Mouse (Mus musculus): ENCODE results near the gene Ccdc144b.

Ccdc144b gene

DNA sequence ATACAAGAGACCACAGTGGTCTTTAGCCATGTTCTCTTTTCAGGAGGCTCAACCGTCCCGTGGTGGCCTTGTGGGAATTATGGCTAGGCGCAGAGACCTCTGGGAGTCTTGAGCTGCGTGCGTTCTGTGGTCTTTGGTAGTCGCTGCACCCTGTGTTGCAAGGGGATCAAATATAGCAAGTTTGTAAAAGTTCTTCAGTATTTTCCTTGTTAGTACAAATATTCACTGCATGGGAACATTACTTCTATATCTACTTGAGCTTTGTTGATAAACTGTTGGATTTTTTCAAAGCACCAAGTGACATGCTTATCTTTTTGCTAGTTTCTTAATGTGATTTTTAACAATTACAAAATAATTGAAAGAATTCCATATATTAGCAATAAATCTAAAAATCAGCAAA is at the start of gene Ccdc144b:
Gene Ccdc144b, minus strand, starts transcription at position 101 of the 400 bp plus-strand sequence.
- in situ Hi-C loops (cut with MboI): no loop called here

DNA sequence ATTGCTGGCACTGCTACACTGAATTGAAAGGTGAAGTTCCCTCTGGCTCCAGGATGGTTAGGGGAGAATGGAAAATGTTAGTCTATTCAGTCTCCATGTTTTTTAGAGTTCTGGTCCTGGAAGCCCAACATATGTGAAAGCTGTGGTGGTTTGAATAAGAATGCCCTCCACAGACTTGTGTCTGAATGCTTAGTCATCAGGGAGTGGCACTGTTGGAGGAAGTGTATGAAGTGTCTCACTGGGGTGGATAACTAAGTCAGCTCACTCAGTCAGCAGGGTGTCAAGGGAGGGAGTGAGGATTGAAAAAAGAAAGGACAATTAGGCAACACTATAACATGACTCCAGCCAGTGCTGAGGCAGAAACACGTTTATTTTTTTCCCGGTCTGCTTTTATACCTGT is 42.0 kb upstream of the Ccdc144b start:
- in situ Hi-C loops (cut with MboI): no loop called here

DNA sequence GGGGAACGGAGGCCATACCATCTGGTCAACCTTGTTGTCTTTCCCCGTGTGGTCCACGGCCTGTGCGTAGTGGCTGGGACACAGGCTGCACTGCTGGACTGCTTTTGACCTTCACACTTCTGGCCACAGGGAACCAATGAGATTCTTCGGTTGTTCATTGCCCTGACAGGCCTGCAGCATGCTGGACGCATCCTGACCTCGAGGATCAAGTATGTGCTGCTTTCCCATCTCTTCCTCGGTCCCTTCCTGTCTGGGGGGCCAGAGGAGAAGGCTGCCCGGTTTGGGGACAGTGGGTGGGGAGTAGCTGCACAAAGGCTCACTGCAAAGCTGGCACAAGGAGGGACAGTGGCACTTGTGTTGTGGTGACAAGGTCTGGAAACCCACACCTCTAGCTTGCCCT is 34.2 kb upstream of the Ccdc144b start:
- in situ Hi-C loops (cut with MboI): no loop called here

DNA sequence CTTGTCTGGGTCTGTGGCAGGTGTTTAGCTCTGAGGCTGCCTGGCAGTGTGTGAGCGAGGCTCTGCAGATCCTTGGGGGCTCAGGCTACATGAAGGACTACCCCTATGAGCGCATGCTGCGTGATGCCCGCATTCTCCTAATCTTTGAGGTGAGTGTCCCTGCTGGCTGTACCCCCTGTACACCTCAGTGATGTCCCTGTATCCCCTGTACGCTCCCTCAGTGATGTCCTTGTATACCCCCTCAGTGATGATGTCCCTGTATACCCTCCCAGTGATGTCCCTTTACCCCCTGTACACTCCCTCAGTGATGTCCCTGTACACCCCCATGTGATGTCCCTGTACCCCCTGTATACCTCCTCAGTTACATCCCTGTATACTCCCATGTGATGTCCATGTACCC is 32.0 kb upstream of the Ccdc144b start:
- in situ Hi-C loops (cut with MboI): no loop called here

DNA sequence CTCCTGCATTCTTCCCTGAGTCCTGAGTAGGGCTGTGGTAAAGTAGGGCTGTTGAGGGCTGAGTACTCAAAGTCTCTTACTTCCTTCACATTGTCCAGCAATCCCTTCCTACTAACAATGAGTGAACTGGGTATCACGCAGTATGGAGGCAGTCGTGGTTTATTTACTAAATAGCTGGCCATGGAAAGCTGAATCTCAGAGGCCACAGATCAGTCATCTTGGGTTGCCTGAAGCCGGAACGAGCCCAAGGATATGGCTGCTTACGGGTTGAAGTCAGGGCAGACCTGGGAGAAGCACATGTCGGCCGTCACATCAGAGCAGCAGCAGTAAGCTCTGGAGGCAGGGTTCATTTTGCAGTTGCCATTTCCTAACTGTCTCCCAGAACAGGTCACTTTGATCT is 30.0 kb upstream of the Ccdc144b start:
- in situ Hi-C loops (cut with MboI): no loop called here

DNA sequence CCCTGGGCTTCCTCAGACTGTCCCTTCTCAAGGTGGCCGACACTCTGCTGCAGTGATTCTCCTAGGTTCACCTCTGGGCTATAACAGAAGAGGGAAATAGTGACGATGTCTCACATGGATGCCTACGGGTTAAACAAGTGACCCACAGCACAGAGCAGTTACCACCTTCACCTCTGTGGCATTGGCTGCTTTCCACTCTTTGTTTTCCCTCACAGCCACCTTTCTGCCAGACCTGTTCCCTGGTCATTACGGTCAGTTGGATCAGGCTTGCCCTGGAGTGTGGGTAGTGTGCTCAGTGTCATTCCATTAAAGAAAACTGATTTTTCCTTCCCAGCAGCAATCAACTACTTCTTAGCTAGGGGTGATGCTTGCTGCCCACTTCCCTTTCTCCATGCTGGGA is 29.5 kb upstream of the Ccdc144b start:
- in situ Hi-C loops (cut with MboI): no loop called here

DNA sequence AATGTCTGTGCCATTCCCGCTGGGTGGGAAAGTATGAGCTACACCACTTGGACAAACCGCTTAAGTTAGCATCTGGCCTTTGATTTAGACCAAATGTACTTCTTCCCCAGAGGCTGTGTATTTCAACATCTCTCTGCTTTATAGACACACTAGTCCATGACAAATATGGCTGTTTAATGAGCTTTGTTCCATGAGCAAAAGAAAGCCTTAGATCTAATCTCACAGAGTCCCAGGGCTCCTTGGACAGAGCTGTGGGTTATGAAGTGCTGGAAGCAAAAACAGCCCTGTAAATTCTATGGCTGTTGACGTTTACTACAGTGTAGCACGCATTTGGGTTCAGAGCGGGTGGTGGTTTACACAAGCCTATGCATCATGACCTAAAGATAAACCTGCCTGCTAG is 27.4 kb upstream of the Ccdc144b start:
- in situ Hi-C loops (cut with MboI): no loop called here

DNA sequence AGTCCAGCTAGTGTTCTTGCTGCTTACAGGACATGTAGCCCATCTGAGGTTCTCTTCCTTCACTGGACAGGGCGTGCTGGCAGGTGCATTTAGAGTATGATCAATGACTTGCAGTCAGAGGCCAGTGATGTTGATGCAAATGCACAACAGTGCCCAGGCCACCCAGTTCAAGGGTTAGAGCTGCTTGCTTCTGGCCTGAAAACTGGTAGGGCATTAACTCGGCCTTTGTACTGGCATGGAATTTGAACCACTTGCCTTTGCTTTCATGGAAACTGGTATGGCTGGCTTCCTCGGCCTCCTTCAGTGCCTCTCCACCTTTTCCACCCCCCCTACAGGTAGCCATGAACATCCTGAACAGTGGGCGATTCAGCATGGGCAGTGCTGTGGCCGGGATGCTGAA is 26.5 kb upstream of the Ccdc144b start:
- in situ Hi-C loops (cut with MboI): no loop called here

DNA sequence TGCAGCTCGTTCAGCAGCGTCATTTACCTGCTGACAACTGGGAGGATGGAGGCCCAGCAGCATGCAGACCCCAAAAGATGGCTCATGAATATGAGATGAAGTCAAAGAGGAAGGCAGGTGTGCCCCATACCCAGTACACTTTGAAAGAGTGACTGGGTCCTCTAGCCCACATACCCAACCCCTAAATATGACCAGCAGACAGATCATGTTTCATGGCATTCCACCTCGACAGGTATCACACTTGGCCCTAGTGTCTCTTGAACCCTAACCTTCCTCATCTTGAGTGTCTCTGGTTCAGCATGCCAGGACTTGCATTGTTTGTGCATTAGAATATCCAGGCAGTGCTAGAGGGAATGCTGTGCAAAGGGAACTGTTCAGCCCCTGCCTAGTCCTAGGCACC is 24.0 kb upstream of the Ccdc144b start:
- in situ Hi-C loops (cut with MboI): no loop called here

DNA sequence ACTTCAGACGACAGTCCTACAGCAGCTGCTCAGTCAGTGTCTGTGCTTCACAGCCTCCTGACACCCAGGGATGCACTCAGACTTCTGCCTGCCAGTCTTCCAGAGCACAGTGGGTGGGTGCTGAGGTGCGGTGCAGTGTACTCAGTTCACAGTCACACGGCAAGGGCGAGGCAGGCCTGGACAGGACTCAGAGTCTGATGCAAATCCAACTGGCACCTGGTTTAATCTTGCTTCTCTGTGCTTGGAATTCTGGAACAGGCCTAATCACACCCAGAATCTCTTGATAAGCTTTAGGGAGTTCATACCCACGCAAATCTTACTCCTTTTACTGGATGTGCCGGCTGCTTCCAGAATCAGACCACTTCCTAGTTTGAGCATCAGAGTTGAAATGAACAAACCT is 22.1 kb upstream of the Ccdc144b start:
- in situ Hi-C loops (cut with MboI): no loop called here

DNA sequence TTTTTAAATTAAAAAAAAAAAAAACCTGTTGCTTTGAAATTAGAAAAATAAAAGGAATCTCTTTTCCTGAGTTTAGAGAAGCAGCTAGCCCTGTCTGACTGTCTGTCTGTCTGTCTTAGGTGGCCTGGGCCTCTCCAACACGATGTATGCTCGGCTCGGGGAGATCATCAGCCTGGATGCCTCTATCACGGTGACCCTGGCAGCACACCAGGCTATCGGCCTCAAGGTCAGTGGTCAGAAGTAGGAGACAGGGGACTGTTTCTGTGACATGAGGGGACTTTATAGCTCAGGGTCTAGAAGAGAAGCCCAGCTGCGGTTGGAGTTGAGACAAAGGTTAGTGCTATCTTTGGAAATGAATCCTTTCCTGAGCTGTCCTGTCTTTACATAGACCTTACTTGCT is 20.9 kb upstream of the Ccdc144b start:
- in situ Hi-C loops (cut with MboI): no loop called here

DNA sequence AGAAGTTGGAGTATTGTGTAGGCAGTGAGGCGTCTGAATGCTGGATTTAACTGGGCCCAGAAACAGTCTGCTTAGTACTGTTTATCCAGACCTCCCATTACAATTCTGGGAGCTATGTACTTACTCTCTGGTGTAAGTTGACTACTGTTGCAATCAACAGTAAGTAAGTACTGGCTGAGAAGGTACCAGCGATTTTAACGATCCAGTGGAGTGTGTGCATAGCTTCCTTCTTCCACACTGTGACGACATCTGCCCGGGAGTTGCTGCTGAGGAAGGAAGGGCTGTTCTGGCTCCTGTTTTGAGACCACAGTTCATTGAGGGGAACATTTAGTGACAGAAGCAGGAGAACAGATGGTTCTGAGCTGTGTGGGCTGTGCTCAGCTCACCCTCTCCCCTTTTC is 17.7 kb upstream of the Ccdc144b start:
- in situ Hi-C loops (cut with MboI): no loop called here

DNA sequence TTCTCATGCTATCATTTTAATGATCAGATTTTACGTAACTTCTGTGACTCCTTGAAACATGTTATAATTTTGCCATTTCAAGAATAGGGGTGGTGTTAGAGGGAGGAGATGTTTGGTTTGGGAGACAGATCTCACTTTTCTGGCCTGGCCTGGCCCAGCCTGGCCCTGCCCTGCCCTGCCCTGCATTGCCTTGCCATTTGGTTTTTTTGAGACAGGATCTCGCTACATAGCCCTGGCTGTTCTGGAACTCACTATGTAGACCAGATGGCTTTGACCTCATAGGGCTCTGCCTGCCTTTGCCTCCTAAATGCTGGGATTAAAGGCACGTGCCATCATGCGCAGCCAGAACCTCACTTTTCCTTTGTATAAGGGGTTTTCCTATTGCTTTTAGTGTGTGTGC is 17.1 kb upstream of the Ccdc144b start:
- in situ Hi-C loops (cut with MboI): no loop called here

DNA sequence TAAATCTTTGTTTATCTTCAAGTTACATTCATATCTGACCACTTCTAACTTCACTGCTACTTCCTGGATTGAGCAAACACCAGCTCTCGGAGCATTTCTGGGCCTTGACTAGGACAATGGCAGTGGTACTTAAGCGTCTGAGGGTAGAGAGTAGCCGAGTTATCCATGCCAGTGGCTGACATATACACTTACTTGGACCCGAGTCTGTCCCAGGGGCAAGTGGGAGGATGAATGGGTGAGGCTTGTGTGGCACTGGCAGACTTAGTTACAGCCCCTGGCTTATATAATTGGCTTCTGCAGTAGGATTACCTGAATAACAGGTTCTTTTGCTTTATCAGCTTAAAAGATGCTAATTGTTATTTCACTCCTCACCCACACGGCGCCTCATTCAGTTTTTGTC is 14.4 kb upstream of the Ccdc144b start:
- in situ Hi-C loops (cut with MboI): no loop called here

DNA sequence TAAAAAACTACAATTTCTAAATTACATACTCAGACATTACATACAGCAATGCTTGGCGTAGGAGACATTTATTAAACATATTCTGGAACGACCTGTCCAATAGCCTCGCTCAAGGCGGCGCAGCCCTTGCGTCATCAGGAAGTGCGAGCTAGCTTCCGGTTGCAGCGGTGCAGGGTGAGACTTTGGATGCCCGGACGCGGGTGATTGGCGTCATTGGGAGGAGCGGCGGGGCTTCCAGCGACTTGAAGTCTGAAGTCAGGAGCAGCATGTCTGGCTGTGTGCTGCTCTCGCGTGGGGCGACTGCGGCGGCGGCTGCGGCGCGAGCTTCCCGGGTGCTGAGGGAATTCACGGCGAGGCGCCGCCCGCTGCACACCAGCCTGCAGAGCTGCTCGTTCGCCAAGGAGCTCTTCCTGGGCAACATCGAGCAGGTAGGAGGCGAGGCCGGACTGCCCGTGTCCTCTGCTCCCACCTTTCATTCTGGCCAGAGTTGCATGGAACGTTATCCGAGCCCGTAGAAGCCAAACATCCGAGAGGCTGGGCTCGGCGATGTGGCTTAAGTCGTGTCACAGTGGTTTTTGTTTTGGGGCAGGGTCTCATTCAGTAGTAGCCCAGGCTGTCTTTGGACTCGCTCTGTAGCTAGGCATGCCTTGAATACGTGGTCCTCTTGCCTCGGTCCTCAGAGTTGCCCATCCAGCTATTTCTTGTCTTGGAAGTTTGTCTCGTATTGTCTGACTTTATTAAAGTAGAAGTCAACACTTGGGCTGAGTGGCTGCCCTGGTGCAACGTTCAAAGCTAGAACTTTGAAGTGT is 12.7 kb upstream of the Ccdc144b start, which contains the start of gene Acad9:
Gene Acad9, plus strand, starts transcription at position 137 of the 809 bp plus-strand sequence.
- in situ Hi-C loops (cut with MboI): no loop called here

DNA sequence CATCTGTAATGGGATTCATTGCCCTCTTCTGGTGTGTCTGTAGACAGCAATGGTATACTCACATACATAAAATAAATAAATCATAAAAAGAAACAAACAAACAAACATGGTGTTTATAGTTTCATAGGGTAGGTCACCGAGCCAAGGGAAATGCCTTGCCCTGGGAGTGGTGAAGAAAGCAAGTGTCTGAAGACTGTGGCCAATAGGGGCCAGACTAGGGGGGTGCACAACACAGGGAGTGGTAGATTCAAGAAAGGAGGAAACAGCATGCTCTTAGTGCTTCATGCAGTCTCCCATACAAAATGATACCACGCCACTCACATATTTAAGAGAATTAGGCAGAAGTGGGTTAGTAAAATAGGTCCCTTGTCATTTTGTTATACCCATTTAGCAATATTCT is 11.8 kb upstream of the Ccdc144b start:
- in situ Hi-C loops (cut with MboI): no loop called here

DNA sequence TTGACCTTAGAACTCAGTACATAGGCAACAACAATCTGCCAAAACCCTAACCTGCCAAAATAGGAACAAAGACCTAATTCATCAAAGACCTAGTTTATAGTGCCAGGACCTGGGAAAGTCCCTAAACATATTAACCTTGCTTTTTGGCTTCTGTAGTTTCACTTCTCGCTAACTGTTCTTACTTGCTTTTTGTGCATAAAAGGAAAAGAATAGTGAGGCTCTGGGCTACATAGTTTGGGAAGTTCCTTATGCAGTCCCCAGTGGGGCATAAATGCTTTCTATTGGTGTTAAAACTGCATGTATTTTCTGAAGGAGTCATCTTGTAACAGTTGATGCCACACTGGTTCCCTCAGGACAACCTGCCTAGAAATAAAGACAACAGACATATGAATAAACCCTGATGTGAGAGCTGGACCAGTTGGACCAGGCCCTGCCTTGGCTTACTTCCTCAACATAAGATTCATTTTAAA is 11.3 kb upstream of the Ccdc144b start:
- in situ Hi-C loops (cut with MboI): no loop called here

DNA sequence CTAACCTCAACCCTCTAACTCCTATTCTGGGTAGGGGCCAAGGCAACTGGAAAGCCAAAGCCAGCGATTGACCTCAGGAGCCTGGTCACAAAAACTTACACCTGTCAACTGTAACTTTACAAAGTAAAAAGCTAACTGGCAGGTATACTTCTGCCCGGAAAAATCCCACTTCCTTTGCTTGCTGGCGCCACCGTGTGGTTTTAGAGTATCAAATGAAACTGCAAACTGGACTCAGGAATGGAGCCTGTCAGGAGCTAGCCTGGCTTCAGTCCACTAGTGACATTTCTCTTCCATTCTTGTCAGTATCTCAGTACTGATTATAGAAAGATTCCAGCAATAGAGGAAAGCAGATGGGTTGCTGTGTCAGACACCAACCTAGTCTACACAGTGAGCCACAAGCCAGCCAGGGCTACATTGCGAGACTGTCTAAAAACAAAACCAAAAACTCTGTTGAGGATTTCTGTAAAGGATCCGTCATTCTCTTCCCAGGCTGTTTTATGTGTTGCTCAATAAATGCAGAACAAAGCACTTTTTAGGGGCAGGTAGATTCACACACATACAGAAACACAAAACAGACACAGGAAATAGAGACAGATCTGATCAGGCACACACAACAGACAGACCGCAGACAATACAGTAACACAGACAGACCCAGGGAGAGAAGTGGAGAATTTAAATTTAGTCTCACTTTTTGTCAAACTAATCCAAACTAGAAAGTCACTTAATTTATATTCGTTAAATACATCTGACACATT is 6.9 kb upstream of the Ccdc144b start:
- in situ Hi-C loops (cut with MboI): no loop called here

DNA sequence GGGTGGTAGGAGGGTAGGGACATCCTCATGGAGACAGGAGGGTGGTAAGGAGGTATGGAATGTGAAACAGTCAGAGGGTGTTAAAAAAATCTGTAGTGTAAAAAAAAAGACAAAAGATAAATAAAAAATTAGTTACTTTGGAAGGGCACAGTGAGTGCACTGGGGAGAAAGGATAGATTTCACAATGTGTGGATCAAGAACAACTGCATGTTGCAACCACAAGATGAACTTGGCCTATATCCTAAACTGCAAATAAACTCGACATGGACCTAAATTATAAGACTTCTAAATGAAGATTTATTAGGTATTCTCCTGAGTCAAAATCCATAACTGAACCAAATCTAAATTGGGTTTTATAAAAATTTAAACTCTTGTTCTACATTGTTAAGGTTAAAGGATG is 4.2 kb downstream of the Ccdc144b start:
- in situ Hi-C loops (cut with MboI): no loop called here

DNA sequence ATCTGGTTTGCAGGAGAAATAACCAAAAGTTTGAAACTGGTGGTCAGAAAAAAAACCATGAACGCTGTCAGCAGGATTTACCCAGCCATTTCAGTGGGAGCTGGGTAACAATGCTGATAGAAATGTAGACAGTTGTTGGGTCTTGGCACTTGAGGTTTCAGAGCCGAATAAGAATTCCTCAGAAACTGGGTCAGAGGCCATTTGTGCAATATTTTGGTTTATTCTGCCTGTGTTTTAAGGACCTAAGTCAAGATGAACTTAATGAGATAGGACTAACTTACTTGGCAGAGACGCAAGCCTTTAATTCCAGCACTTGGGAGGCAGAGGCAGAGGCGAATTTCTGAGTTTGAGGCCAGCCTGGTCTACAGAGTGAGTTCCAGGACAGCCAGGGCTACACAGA is 8.3 kb downstream of the Ccdc144b start:
- in situ Hi-C loops (cut with MboI): no loop called here

DNA sequence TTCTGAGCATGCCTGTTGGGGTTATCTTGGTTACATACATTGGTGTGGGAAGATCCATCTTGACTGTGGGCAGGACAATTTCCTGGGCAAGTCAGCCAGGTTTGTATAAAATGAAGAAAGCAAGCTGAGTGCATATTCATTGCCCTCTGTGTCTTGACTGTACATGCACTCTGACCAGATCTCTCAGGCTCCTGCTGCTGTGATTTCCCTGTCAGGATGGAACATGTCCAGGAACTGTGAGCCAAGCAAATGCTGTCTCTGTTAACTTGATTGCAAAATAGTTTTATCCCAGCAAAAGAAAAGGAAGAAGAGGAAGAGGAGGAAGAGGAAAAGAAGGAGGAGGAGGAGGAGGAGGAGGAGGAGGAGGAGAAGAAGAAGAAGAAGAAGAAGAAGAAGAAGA is 8.8 kb downstream of the Ccdc144b start:
- in situ Hi-C loops (cut with MboI): no loop called here

DNA sequence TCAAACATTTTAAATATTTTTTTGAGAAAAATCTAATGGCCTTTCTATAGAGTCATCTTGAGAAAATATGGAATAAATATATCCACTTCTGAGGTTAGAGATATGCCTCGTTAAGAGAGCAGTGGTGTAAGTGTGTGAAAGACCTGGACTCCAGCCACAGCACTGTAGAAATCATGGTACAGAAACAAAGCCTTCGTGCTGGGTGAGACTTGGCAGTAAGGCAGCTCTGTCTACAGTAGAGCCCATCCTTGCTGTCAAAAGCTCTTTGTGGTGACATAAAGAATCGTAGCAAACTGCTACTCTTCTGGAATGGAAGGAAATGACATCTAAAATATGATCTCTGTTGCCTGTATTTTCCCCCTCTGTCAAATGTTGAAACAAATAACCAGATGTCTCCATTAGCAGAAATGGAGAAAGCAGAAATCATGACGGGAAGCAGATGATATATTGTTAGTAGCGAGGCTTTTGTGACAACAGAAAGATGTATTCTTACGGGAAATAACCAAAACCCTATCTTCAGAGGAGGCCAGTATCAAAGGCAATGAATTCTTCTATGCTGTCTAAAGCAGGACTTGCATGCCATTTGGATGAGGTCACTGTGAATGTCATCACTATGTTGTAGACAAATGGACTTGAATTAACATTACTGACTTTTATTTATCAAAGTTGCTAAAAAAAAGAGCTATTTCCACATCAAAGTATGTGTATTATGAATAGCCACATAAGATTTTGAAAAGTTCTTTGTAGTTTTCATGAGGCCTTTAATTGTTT is 21.4 kb downstream of the Ccdc144b start:
- in situ Hi-C loops (cut with MboI): no loop called here

DNA sequence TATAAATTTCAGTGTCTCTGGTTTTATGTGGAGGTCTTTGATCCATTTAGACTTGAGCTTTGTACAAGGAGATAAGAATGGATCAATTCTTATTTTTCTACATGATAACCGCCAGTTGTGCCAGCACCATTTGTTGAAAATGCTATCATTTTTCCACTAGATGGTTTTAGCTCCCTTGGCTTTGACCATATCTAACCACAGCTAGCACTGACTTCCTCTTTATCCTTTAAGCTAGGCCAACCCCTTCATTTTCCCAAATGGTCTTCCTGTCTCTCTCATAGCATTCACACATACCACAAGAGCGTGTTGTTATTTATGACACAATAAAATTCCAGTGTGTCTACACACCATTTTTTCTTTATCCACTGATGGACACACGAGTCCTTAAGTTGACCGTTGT is 23.4 kb downstream of the Ccdc144b start:
- in situ Hi-C loops (cut with MboI): no loop called here

Measured in mature B cell (primary cell).